Mouse (Mus musculus): ENCODE measurements at regions not wholly inside any gene's neighbourhood (a gene's known extent, or its start where the extent isn't known, plus 50 kb on each side); places are given as distances from the start of the nearest gene placed in this dataset.

GRCm38 (mm10) chr12:86579716-86580115, 98.8 kb upstream of the Vash1 start:
- WGBS, result 77% methylated on average over 2 of the region's 2 CpGs
- Histone ChIP-seq H3K27me3 (replicated peaks; ENCODE audit: control insufficient read depth, insufficient read depth, low read length) (no peaks in the 10 kb centered on the region), H3K4me1 (ENCODE audit: control insufficient read depth, insufficient read depth, low read depth, low read length) (peaks cover 2% of the 10 kb centered on the region; the same call in 1 of the 2 replicates), H3K9ac (ENCODE audit: low read depth, low read length) (no peak overlapping the region), H3K4me2 (ENCODE audit: low read length) (no peak overlapping the region), H3K27ac (ENCODE audit: low read depth, low read length) (no peak overlapping the region), H3K9me3 (ENCODE audit: control insufficient read depth, low read length) (no peaks in the 10 kb centered on the region), H3K4me3 (ENCODE audit: low read length) (no peak overlapping the region), H3K36me3 (ENCODE audit: control insufficient read depth, insufficient read depth, low read length) (no peaks in the 10 kb centered on the region)
- ATAC-seq, result no peak

GRCm38 (mm10) chr12:86580132-86580718, 98.3 kb upstream of the Vash1 start:
- H3K4me3 ChIP-seq (ENCODE audit: low read length), result no peak overlapping the region

GRCm38 (mm10) chr12:86582076-86582475, 96.4 kb upstream of the Vash1 start:
- no peaks in the 10 kb centered on the region for H3K36me3 ChIP-seq (ENCODE audit: control insufficient read depth, insufficient read depth, low read length)
- no peak overlapping the region for H3K4me3 ChIP-seq (ENCODE audit: low read length)
- no peak overlapping the region for H3K9ac ChIP-seq (ENCODE audit: low read depth, low read length)
- H3K4me2 ChIP-seq (ENCODE audit: low read length), result no peak overlapping the region
- H3K27ac ChIP-seq (ENCODE audit: low read depth, low read length), result no peak overlapping the region
- H3K4me1 ChIP-seq (ENCODE audit: control insufficient read depth, insufficient read depth, low read depth, low read length), result peaks cover 6% of the 10 kb centered on the region
- no peaks in the 10 kb centered on the region for H3K9me3 ChIP-seq (ENCODE audit: control insufficient read depth, low read length)
- H3K27me3 ChIP-seq (replicated peaks; ENCODE audit: control insufficient read depth, insufficient read depth, low read length), result no peaks in the 10 kb centered on the region
- no peak for ATAC-seq
- WGBS, result 66% methylated on average over 3 of the region's 3 CpGs

More at GRCm38 (mm10) chr12:86580132-86580718, 98.3 kb upstream of the Vash1 start:
- Histone ChIP-seq H3K27me3 (replicated peaks; ENCODE audit: control insufficient read depth, insufficient read depth, low read length) (no peaks in the 10 kb centered on the region), H3K9ac (ENCODE audit: low read depth, low read length) (no peak overlapping the region), H3K4me2 (ENCODE audit: low read length) (no peak overlapping the region), H3K36me3 (ENCODE audit: control insufficient read depth, insufficient read depth, low read length) (no peaks in the 10 kb centered on the region), H3K9me3 (ENCODE audit: control insufficient read depth, low read length) (no peaks in the 10 kb centered on the region), H3K4me1 (ENCODE audit: control insufficient read depth, insufficient read depth, low read depth, low read length) (peaks cover 4% of the 10 kb centered on the region), H3K27ac (ENCODE audit: low read depth, low read length) (no peak overlapping the region)
- 42% methylated on average over 4 of the region's 4 CpGs for WGBS
- peak; percentile 82 for ATAC-seq

- Histone ChIP-seq H3K4me1 (ENCODE audit: control insufficient read depth, insufficient read depth, low read depth, low read length) (peaks cover 3% of the 10 kb centered on the region), H3K27ac (ENCODE audit: low read depth, low read length) (no peak overlapping the region), H3K36me3 (ENCODE audit: control insufficient read depth, insufficient read depth, low read length) (no peaks in the 10 kb centered on the region), H3K9me3 (ENCODE audit: control insufficient read depth, low read length) (no peaks in the 10 kb centered on the region), H3K4me2 (ENCODE audit: low read length) (no peak overlapping the region), H3K27me3 (replicated peaks; ENCODE audit: control insufficient read depth, insufficient read depth, low read length) (no peaks in the 10 kb centered on the region), H3K4me3 (ENCODE audit: low read length) (no peak overlapping the region), H3K9ac (ENCODE audit: low read depth, low read length) (no peak overlapping the region)
- no peak for ATAC-seq
- 71% methylated on average over 6 of the region's 6 CpGs for WGBS
These were observed 90.5 kb upstream of the Vash1 start for GRCm38 (mm10) chr12:86588010-86588409.

- H3K27ac ChIP-seq (ENCODE audit: low read depth, low read length), result no peak overlapping the region
- no peaks in the 10 kb centered on the region for H3K27me3 ChIP-seq (replicated peaks; ENCODE audit: control insufficient read depth, insufficient read depth, low read length)
- ATAC-seq, result no peak
- H3K9ac ChIP-seq (ENCODE audit: low read depth, low read length), result no peak overlapping the region
- H3K4me1 ChIP-seq (ENCODE audit: control insufficient read depth, insufficient read depth, low read depth, low read length), result no peaks in the 10 kb centered on the region
- 88% methylated on average over 7 of the region's 7 CpGs for WGBS
- H3K36me3 ChIP-seq (ENCODE audit: control insufficient read depth, insufficient read depth, low read length), result no peaks in the 10 kb centered on the region
- H3K4me2 ChIP-seq (ENCODE audit: low read length), result no peak overlapping the region
- H3K4me3 ChIP-seq (ENCODE audit: low read length), result no peak overlapping the region
- no peaks in the 10 kb centered on the region for H3K9me3 ChIP-seq (ENCODE audit: control insufficient read depth, low read length)
These were observed 86.0 kb upstream of the Vash1 start for GRCm38 (mm10) chr12:86592509-86592908.

- Histone ChIP-seq H3K36me3 (ENCODE audit: control insufficient read depth, insufficient read depth, low read length) (no peaks in the 10 kb centered on the region), H3K9ac (ENCODE audit: low read depth, low read length) (no peak overlapping the region), H3K4me3 (ENCODE audit: low read length) (no peak overlapping the region), H3K27me3 (replicated peaks; ENCODE audit: control insufficient read depth, insufficient read depth, low read length) (no peaks in the 10 kb centered on the region), H3K27ac (ENCODE audit: low read depth, low read length) (no peak overlapping the region), H3K4me1 (ENCODE audit: control insufficient read depth, insufficient read depth, low read depth, low read length) (no peaks in the 10 kb centered on the region), H3K4me2 (ENCODE audit: low read length) (no peak overlapping the region), H3K9me3 (ENCODE audit: control insufficient read depth, low read length) (no peaks in the 10 kb centered on the region)
- 89% methylated on average over 11 of the region's 11 CpGs for WGBS
- ATAC-seq, result no peak
These were observed 83.9 kb upstream of the Vash1 start for GRCm38 (mm10) chr12:86594647-86595046.

- Histone ChIP-seq H3K9ac (ENCODE audit: low read depth, low read length) (no peak overlapping the region), H3K36me3 (ENCODE audit: control insufficient read depth, insufficient read depth, low read length) (no peaks in the 10 kb centered on the region), H3K27ac (ENCODE audit: low read depth, low read length) (no peak overlapping the region), H3K27me3 (replicated peaks; ENCODE audit: control insufficient read depth, insufficient read depth, low read length) (no peaks in the 10 kb centered on the region), H3K4me2 (ENCODE audit: low read length) (no peak overlapping the region), H3K4me1 (ENCODE audit: control insufficient read depth, insufficient read depth, low read depth, low read length) (no peaks in the 10 kb centered on the region), H3K9me3 (ENCODE audit: control insufficient read depth, low read length) (no peaks in the 10 kb centered on the region), H3K4me3 (ENCODE audit: low read length) (no peak overlapping the region)
- 29% methylated on average over 1 of the region's 1 CpGs for WGBS
- ATAC-seq, result no peak
These were observed 78.5 kb upstream of the Vash1 start for GRCm38 (mm10) chr12:86600041-86600440.

- H3K9me3 ChIP-seq (ENCODE audit: control insufficient read depth, low read length), result no peaks in the 10 kb centered on the region
- no peaks in the 10 kb centered on the region for H3K4me1 ChIP-seq (ENCODE audit: control insufficient read depth, insufficient read depth, low read depth, low read length)
- ATAC-seq, result no peak
- no peaks in the 10 kb centered on the region for H3K27me3 ChIP-seq (replicated peaks; ENCODE audit: control insufficient read depth, insufficient read depth, low read length)
- no peak overlapping the region for H3K4me2 ChIP-seq (ENCODE audit: low read length)
- H3K4me3 ChIP-seq (ENCODE audit: low read length), result no peak overlapping the region
- H3K27ac ChIP-seq (ENCODE audit: low read depth, low read length), result no peak overlapping the region
- 94% methylated on average over 5 of the region's 5 CpGs for WGBS
- no peaks in the 10 kb centered on the region for H3K36me3 ChIP-seq (ENCODE audit: control insufficient read depth, insufficient read depth, low read length)
- no peak overlapping the region for H3K9ac ChIP-seq (ENCODE audit: low read depth, low read length)
These were observed 75.0 kb upstream of the Vash1 start for GRCm38 (mm10) chr12:86603521-86603920.

GRCm38 (mm10) chr12:86612431-86613040, 66.0 kb upstream of the Vash1 start:
- H3K4me1 ChIP-seq (ENCODE audit: control insufficient read depth, insufficient read depth, low read depth, low read length), result no peaks in the 10 kb centered on the region; the same call in 1 of the 2 replicates

More at GRCm38 (mm10) chr12:86612431-86613040, 66.0 kb upstream of the Vash1 start:
- Histone ChIP-seq H3K4me3 (ENCODE audit: low read length) (no peak overlapping the region), H3K36me3 (ENCODE audit: control insufficient read depth, insufficient read depth, low read length) (no peaks in the 10 kb centered on the region), H3K4me2 (ENCODE audit: low read length) (no peak overlapping the region), H3K27me3 (replicated peaks; ENCODE audit: control insufficient read depth, insufficient read depth, low read length) (no peaks in the 10 kb centered on the region), H3K9ac (ENCODE audit: low read depth, low read length) (no peak overlapping the region), H3K9me3 (ENCODE audit: control insufficient read depth, low read length) (no peaks in the 10 kb centered on the region), H3K27ac (ENCODE audit: low read depth, low read length) (no peak overlapping the region)
- WGBS, result 40% methylated on average over 9 of the region's 9 CpGs
- ATAC-seq, result no peak; the same call in 1 of the 2 replicates

Measured in hindbrain, embryonic 16.5 days (tissue).